Mouse (Mus musculus): ENCODE measurements at regions not wholly inside any gene's neighbourhood (a gene's known extent, or its start where the extent isn't known, plus 50 kb on each side); places are given as distances from the start of the nearest gene placed in this dataset.

- DNase-seq: no peak
These were observed 54.5 kb upstream of the Cmc1 start for GRCm38 (mm10) chr9:118204456-118204855.

- no peak for DNase-seq
These were observed 56.5 kb upstream of the Cmc1 start for GRCm38 (mm10) chr9:118206483-118206882.

- DNase-seq: no peak
These were observed 69.7 kb upstream of the Cmc1 start for GRCm38 (mm10) chr9:118219696-118220095.

- DNase-seq: no peak
These were observed 71.2 kb upstream of the Cmc1 start for GRCm38 (mm10) chr9:118221186-118221585.

- no peak for DNase-seq
These were observed 77.6 kb upstream of the Cmc1 start for GRCm38 (mm10) chr9:118227401-118228061.

- no peak for DNase-seq
These were observed 78.9 kb upstream of the Cmc1 start for GRCm38 (mm10) chr9:118228691-118229427.

GRCm38 (mm10) chr9:118240711-118241110, 90.7 kb upstream of the Cmc1 start:
- no peak for DNase-seq

- no peak for DNase-seq
These were observed 97.0 kb upstream of the Cmc1 start for GRCm38 (mm10) chr9:118246820-118247628.

GRCm38 (mm10) chr9:118253829-118254228, 103.9 kb upstream of the Cmc1 start:
- no peak for DNase-seq

- no peak for DNase-seq
These were observed 105.3 kb upstream of the Cmc1 start for GRCm38 (mm10) chr9:118255200-118255733.

- no peak for DNase-seq
These were observed 105.8 kb upstream of the Cmc1 start for GRCm38 (mm10) chr9:118255751-118256266.

GRCm38 (mm10) chr9:118266298-118266697, 116.3 kb upstream of the Cmc1 start:
- DNase-seq: no peak

GRCm38 (mm10) chr9:118271681-118272080, 121.7 kb upstream of the Cmc1 start:
- DNase-seq: no peak

GRCm38 (mm10) chr9:118272713-118273407, 122.9 kb upstream of the Cmc1 start:
- DNase-seq: no peak

- peak; percentile 4 for DNase-seq
These were observed 135.5 kb upstream of the Cmc1 start for GRCm38 (mm10) chr9:118285481-118285880.

- no peak for DNase-seq
These were observed 137.6 kb upstream of the Cmc1 start for GRCm38 (mm10) chr9:118287606-118288005.

- DNase-seq: no peak
These were observed 142.9 kb upstream of the Cmc1 start for GRCm38 (mm10) chr9:118292836-118293235.

GRCm38 (mm10) chr9:118294011-118294410, 144.0 kb upstream of the Cmc1 start:
- no peak for DNase-seq

- no peak for DNase-seq
These were observed 152.9 kb upstream of the Cmc1 start for GRCm38 (mm10) chr9:118302785-118303384.

GRCm38 (mm10) chr9:118318357-118319140, 159.5 kb upstream of the Eomes start:
- DNase-seq: no peak

- no peak for DNase-seq
These were observed 154.2 kb upstream of the Eomes start for GRCm38 (mm10) chr9:118323796-118324195.

Data from thymus, postnatal 14 days (tissue).